Mouse (Mus musculus) liver, embryonic 14.5 days (tissue): ENCODE data around the gene Vav3.

Source experiments
- CTCF ChIP-seq: IDR thresholded peaks from 2 replicates; pipeline ENCODE4 v1.5.1; 2016; ENCODE audit warnings: antibody characterized with exemption, low read depth, control low read depth
- EP300 ChIP-seq: IDR thresholded peaks from 2 replicates; pipeline ENCODE4 v1.6.1; 2016; ENCODE audit warnings: antibody characterized with exemption, low read depth

- TF ChIP-seq CTCF (no peak), EP300 (no peak)
Measured at GRCm38 (mm10) chr3:109420403-109420802, 80.0 kb downstream of the Vav3 start.
